Mouse (Mus musculus): ENCODE measurements around the gene Tuba1a. TPM values are rescaled to one million over a fixed set of nuclear protein-coding genes. Genes with fewer than 3 reads are reported as not detected.
"Not testable (repeated sequence)": the region's sequence is repeated elsewhere in the genome, so short reads cannot be mapped to it uniquely, and the experiment has no call there.

Gene Tuba1a
- total RNA-seq, 2 experiments from 2014 or later: 24.6 to 34.8 TPM

DNA sequence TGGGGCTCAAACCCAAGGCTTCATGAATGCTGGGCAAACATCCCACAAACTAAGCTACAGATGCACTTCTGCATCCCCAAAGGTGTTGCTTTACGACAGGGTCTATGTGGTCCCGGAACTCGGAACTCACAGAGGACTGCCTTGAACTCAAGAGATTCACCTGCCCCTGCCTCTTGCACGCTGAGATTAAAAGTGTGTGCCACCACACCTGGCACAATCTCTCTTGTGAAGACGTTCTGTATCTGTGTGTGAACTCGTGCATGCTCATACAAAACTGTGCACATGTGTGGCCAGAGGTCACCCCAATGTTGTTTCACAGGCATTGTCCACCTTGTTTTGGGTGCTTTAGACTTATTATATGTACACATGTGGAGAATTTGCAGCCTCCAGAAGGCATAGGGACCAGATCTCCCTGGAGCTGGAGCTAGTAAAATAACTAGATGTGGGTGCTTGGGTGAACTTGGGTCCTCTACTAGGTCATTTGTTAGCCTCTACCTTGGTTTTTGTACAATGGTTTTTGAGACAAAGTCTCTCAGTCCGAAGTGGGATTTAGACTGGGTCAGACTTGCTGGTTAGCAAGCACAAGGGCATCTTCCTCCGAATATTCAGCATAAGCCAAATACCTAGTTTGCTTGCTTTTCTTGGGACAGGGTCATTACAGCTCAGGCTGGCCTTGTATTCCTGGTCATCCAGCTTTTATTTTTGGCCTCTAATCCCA lies 23.3 kb downstream of the Tuba1a start:
- ATAC-seq (replicated peaks; ENCODE audit: poor library complexity, severe bottlenecking): no peak

DNA sequence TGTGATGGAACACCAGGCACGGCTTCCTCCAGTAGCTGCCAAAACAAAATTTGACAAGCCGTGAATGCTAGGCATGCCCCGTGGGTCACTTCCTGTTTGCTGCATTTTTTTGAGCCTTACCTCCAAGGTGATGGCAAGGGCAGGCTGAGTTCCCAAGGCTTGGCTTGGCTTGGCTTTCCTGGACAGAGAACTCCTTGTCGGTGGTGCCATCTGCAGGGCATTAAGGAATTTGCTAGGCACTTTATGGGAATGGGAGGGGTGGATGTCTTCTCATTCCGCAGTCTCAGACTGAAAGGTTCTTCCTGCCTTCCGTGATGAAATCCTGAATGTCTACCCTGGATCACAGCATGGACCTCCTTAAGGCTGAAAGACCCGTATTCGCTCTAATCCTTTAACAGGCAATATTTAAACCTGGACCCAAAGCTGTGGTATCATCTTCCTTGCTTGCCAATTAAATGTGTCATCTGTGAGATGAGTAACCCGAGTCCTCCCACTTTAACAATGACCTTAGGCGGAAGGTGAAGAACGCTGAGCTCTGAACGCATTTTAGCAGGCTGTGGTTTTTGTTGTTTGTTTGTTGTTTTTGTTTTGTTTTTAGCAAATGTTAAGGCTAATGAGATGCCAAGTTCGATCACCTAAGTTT lies 24.8 kb downstream of the Tuba1a start:
- ATAC-seq (replicated peaks; ENCODE audit: poor library complexity, severe bottlenecking): peak; percentile 89

DNA sequence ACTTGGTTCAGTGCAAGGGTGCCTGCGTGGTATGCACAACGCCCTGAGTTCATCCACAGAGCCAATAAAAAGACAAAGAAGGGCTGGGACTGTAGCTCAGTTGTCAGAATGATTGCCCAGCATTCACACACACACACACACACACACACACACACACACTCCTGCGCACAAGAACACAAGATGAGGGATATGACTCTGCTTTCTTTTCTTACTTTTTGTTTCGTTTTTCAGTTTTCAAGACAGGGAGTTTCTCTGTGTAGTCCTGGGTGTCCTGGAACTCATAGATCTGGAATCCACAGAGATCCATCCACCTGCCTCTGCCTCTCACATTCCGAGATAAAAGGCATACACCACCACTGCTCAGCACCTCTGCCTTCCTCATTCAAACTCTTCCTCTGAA lies 25.9 kb downstream of the Tuba1a start:
- ATAC-seq (replicated peaks; ENCODE audit: poor library complexity, severe bottlenecking): peak; percentile 6; the same call in 1 of the 2 replicates

DNA sequence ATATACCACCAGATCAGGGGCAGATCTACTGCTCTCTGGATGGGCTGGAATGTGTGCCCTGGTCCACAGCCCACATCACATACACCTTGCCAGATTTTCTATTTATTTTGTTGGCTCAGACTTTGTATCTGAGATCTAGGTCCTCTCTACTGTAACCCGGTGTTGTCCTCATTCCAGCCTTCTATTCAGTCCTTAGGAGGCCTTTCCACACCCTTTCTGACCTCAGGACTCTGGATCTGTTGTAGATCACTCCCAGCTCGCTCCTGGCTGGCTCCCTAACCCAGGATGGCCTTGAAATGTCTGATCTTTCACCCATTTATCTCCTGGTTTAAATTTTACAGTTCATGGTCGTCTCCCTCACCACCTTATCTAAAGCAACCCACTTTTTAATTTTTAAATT lies 28.8 kb downstream of the Tuba1a start:
- no peak for ATAC-seq (replicated peaks; ENCODE audit: poor library complexity, severe bottlenecking)

DNA sequence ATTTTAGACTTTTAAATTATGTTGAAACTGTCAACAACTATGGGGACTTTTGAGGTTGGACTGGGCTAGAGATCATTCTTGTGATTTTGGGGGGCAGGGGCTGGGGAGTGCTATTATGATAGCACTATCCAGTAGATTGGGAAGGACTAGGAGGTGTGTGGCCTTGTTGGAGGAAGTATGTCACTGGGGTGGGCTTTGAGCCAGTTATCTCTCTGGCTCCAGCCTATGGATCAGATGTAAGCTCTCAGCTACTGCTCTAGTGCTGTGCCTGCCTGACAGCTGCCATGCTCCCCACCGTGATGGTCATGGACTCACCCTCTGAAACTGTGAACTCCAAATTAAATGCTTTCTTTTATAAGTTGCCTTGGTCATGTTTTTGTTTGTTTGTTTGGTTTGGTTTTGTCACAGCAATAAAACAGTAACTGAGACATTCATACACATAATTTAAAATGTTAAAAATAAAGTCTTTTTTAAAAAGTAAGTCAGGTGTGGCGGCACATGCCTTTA lies 30.4 kb downstream of the Tuba1a start:
- ATAC-seq (replicated peaks; ENCODE audit: poor library complexity, severe bottlenecking): no peak

DNA sequence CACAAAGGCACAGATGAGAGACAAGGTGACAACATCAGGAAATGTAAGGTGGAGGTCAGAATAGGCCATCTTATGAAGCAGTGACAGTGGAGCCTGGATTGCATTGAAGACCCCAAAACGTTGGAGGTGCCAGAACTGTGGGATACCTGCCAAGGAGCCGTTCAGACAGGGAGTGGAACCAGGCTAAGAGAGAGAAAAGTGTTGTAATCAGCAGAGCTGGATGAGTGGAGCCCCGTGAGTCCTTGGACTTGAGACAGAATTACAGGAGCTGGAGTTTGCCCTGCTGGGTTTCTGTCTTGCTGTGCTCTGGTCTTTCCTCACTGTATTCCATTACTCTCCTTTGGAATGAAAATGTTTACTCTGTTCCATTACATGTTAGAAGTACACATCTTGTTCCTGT lies 30.9 kb downstream of the Tuba1a start:
- ATAC-seq (replicated peaks; ENCODE audit: poor library complexity, severe bottlenecking): no peak

DNA sequence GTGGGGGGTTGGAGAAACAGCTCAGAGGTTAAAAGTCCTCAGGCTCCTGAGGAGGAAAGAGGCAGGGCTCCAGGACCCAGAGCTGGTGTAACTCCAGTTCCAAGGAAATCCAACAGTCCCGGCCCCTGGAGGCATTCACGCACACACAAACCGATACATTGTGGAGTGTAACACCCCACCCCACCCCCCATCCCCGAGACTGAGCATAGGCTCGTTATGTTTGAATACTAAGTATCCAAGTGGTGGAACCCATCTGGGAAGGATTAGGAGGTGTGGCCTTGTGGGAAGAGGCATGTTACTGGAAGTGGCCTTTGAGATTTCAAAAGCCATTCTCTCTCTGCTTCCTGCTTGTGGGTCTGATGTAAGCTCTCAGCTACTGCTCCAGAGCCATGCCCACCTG lies 32.0 kb downstream of the Tuba1a start:
- ATAC-seq (replicated peaks; ENCODE audit: poor library complexity, severe bottlenecking): no peak

DNA sequence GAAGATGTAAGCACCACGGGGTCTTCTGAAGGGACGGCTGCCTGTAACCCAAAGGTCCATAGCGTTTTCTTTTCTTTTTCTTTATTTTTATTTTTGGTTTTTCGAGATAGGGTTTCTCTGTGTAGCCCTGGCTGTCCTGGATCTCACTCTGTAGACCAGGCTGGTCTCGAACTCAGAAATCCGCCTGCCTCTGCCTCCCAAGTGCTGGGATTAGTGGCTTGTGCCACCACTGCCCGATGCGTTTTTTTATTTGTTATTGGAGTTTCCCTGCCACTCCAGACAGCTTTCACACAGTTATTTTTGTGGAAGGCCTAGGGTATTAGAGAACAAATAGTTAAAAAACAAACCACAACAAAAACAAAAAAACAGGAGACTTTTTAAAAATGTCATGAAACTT lies 35.0 kb downstream of the Tuba1a start:
- not testable (repeated sequence) for ATAC-seq (replicated peaks; ENCODE audit: poor library complexity, severe bottlenecking)

DNA sequence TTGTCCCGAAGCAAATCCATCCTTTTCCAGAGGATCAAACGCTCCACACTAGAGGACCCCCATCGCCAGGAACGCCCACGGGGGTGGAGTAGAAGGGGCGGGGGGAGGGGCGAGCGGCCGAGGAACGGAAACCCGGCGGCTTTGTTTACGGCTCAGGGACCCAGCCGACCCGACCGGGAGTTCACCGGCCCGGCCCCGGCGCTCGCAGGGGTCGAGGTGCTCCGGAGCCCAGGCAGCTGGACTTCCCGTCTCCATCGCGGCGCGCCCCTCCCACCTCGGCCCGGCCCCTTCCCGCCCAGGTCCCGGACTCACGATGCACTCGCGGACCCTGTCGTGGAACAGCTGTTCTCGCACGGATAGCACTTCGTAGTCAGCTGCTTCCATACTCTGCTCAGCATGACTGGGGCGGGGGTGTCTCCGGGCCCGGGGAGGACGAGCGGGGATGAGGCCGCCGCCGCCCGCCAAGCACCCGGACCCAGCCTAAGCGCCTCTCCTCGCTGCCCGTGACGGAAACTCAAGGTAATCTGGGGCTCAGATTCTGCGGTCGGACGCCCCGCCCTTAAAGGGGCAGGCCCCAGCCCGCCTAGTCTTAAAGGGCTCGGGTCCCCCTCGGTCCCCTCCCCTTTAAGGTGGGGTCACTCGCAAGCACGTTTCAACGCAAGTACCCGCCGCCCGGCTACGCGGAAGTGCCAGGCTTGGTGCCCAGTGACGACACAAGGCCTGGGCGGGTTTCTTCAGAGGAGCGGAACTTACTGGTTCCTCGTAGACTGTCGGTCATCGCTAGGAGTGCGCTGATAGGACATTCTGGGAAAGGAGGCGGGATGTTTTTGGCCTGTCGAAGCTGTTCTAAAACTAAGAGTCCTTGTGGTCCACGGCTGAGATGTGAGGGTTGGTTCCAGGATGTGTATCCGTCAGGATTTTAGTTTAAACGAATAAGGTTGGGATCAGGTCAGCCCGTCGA lies 35.7 kb downstream of the Tuba1a start, which contains the start of gene Lmbr1l:
Gene Lmbr1l, minus strand, starts transcription at position 694 of the 961 bp plus-strand sequence.
- ATAC-seq (replicated peaks; ENCODE audit: poor library complexity, severe bottlenecking): peak; percentile 97

DNA sequence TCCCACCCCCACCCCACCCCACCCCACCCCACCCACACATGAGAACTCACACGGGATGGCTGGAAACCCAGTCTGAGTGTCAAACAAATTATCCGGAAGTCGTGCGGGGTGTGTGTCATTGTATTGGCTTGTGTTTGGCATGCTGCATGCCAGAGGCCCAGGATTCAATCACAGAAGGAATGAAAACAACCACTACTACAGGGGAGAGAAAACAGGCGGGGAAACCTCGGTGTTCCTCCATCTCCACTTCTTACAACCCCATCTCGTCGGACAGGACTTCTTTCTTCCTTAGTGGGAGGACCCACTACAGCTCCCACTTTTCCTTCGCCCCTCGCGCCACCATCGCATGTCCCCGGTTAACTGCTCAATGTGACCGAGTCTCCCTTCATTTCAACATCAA lies 36.4 kb downstream of the Tuba1a start:
- 0 out of 2 replicates have a peak, but pooled peaks have one; percentile 0 for ATAC-seq (replicated peaks; ENCODE audit: poor library complexity, severe bottlenecking)

DNA sequence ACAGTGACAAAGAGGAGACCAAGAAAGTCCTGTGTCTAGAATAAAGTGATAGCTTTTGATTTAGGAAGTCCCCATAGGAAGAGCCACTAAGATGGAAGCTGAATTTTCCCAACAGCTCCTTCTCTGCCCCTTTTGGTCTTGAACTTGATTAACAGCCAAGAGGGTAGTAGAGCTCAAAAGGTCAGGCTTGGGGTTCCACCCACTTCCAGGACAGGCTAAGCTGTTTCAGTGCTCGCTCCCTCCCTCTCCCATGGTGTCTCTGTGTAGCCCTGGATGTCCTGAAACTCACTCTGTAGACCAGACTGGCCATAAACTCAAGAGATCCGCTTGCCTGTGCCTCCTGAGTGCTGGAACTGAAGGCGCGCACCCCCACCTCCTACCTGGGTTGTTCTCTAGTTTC lies 37.5 kb downstream of the Tuba1a start:
- no peak for ATAC-seq (replicated peaks; ENCODE audit: poor library complexity, severe bottlenecking)

DNA sequence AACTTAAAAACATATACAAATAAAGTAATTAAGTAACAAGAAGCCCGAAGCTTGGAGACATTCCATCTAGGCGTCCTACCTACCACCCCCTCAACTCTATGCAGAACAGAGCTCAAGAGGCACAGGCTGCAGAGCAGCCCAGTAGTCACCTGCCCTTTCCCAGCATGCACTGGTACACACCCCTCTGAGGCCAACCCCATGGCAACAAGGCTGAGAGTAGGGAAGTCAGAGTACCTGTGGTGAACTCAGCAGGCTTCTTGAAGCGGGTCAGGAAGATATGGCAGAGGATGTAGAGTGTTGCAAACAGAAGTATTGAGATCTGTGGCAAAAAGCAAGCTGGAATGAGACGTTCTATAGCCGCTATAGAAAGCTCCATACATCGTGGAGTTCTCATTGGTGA lies 38.6 kb downstream of the Tuba1a start:
- ATAC-seq (replicated peaks; ENCODE audit: poor library complexity, severe bottlenecking): no peak

DNA sequence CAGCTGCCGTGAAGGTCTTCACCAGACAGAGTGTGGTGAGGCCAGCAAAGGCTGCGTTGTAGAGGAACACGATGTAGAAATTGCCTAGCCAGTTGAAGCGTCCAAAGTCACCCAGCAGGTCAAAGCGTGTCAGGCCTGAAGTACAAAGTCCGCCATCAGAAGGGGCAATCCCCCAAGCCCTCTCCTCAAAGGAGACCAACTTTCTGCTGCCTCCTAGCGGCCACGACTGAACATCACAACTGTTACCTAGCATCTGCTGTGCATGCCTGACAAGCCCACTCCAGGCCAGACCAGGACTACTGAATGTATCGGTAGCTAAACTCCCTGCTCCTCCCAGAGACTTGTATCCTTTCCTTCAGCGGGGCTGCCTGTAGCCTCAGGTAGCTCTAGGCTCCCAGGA lies 48.8 kb downstream of the Tuba1a start:
- peak; percentile 40 for ATAC-seq (replicated peaks; ENCODE audit: poor library complexity, severe bottlenecking)

DNA sequence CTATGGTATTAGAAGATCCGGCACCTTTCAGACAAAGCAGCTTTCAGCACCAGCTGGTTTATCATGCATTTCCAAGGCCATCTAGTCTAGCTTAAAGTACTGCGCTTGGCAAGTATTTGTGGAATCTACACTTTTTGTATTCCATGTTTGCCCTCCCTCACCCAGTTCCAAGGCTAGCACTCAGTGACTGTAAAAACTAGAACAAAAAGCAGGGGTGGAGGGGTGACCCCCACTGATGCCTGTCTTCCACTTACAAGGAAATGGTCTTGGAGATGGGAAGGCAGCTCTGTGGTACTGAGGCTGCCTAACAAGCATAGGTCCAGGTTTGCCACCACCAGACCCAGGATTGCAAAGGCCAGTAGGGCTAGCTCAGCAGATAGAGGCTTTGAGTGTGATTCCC lies 50.9 kb downstream of the Tuba1a start:
- no peak for ATAC-seq (replicated peaks; ENCODE audit: poor library complexity, severe bottlenecking)

DNA sequence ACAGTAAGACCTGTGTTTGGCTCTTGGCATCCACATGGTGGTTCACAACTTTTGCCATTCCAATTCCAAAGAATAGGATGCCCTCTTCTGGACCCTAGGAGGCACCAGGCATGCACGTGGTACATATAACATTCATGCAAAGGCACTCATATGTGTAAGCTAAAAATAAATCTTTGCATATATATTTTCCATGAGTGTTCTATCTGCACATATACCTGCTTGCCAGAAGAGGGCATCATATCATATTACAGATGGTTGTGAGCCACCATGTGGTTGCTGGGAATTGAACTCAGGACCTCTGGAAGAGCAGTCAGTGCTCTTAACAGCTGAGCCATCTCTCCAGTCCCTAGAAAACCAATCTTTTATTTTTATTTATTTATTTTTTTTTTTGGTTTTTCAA lies 52.0 kb downstream of the Tuba1a start:
- no peak for ATAC-seq (replicated peaks; ENCODE audit: poor library complexity, severe bottlenecking)

Other genes with a start within 250 kb of the Tuba1a start
- not detected in 2 replicates for gene Ccdc65, start 245.5 kb downstream of the Tuba1a start, total RNA-seq (2014; fragmentation: Nextera tagmentation)
- not detected in 2 replicates for gene Ccdc65, start 245.5 kb downstream of the Tuba1a start, total RNA-seq (2017)
- gene Fkbp11, start 225.5 kb downstream of the Tuba1a start, total RNA-seq (2014; fragmentation: Nextera tagmentation): 37.6 and 39.9 TPM in 2 replicates
- gene Fkbp11, start 225.5 kb downstream of the Tuba1a start, total RNA-seq (2017): 63.8 and 66.3 TPM in 2 replicates
- gene Arf3, start 190.5 kb downstream of the Tuba1a start, total RNA-seq (2014; fragmentation: Nextera tagmentation): 39.0 and 41.4 TPM in 2 replicates
- gene Arf3, start 190.5 kb downstream of the Tuba1a start, total RNA-seq (2017): 29.9 and 32.7 TPM in 2 replicates
- 0.47 TPM in 1 of 2 replicates, not detected in the other for gene Wnt10b, start 175.6 kb downstream of the Tuba1a start, total RNA-seq (2014; fragmentation: Nextera tagmentation)
- gene Wnt10b, start 175.6 kb downstream of the Tuba1a start, total RNA-seq (2017): 0.26 TPM in 1 of 2 replicates, not detected in the other
- gene Wnt1, start 163.8 kb downstream of the Tuba1a start, total RNA-seq (2014; fragmentation: Nextera tagmentation): not detected in 2 replicates
- gene Wnt1, start 163.8 kb downstream of the Tuba1a start, total RNA-seq (2017): not detected in 2 replicates
- gene Ddn, start 144.2 kb downstream of the Tuba1a start, total RNA-seq (2014; fragmentation: Nextera tagmentation): not detected in 2 replicates
- not detected in 2 replicates for gene Ddn, start 144.2 kb downstream of the Tuba1a start, total RNA-seq (2017)
- gene Prkag1, start 122.2 kb downstream of the Tuba1a start, total RNA-seq (2014; fragmentation: Nextera tagmentation): 34.2 and 63.8 TPM in 2 replicates
- gene Prkag1, start 122.2 kb downstream of the Tuba1a start, total RNA-seq (2017): 85.0 and 110 TPM in 2 replicates
- gene Kmt2d, start 82.5 kb downstream of the Tuba1a start, total RNA-seq (2014; fragmentation: Nextera tagmentation): 59.0 and 81.0 TPM in 2 replicates
- 15.8 and 24.9 TPM in 2 replicates for gene Kmt2d, start 82.5 kb downstream of the Tuba1a start, total RNA-seq (2017)
- 14.3 and 25.5 TPM in 2 replicates for gene Rhebl1, start 59.2 kb downstream of the Tuba1a start, total RNA-seq (2014; fragmentation: Nextera tagmentation)
- 4.3 and 7.3 TPM in 2 replicates for gene Rhebl1, start 59.2 kb downstream of the Tuba1a start, total RNA-seq (2017)
- not detected in 2 replicates for gene Dhh, start 55.2 kb downstream of the Tuba1a start, total RNA-seq (2014; fragmentation: Nextera tagmentation)
- gene Dhh, start 55.2 kb downstream of the Tuba1a start, total RNA-seq (2017): not detected in 2 replicates
- gene Lmbr1l, start 35.5 kb downstream of the Tuba1a start, total RNA-seq (2014; fragmentation: Nextera tagmentation): 3.5 and 8.5 TPM in 2 replicates
- 7.7 and 11.9 TPM in 2 replicates for gene Lmbr1l, start 35.5 kb downstream of the Tuba1a start, total RNA-seq (2017)
- 2,030 and 2,397 TPM in 2 replicates for gene Tuba1b, start 19.1 kb downstream of the Tuba1a start, total RNA-seq (2014; fragmentation: Nextera tagmentation)
- 964 and 1,039 TPM in 2 replicates for gene Tuba1b, start 19.1 kb downstream of the Tuba1a start, total RNA-seq (2017)
- not detected in 2 replicates for gene Gm49450, start 152 bp downstream of the Tuba1a start, total RNA-seq (2014; fragmentation: Nextera tagmentation)
- gene Gm49450, start 152 bp downstream of the Tuba1a start, total RNA-seq (2017): not detected in 2 replicates
- gene Tuba1c, start 76.2 kb upstream of the Tuba1a start, total RNA-seq (2014; fragmentation: Nextera tagmentation): 117 and 131 TPM in 2 replicates
- 109 and 120 TPM in 2 replicates for gene Tuba1c, start 76.2 kb upstream of the Tuba1a start, total RNA-seq (2017)
- not detected in 2 replicates for gene Prph, start 101.5 kb upstream of the Tuba1a start, total RNA-seq (2014; fragmentation: Nextera tagmentation)
- not detected in 2 replicates for gene Prph, start 101.5 kb upstream of the Tuba1a start, total RNA-seq (2017)
- 11.0 and 44.6 TPM in 2 replicates for gene Troap, start 120.9 kb upstream of the Tuba1a start, total RNA-seq (2014; fragmentation: Nextera tagmentation)
- gene Troap, start 120.9 kb upstream of the Tuba1a start, total RNA-seq (2017): 21.5 and 24.9 TPM in 2 replicates
- gene C1ql4, start 134.1 kb upstream of the Tuba1a start, total RNA-seq (2014; fragmentation: Nextera tagmentation): not detected in 2 replicates
- gene C1ql4, start 134.1 kb upstream of the Tuba1a start, total RNA-seq (2017): not detected in 2 replicates
- gene Dnajc22, start 139.5 kb upstream of the Tuba1a start, total RNA-seq (2014; fragmentation: Nextera tagmentation): not detected in 2 replicates
- gene Dnajc22, start 139.5 kb upstream of the Tuba1a start, total RNA-seq (2017): not detected in 2 replicates
- gene Spats2, start 172.2 kb upstream of the Tuba1a start, total RNA-seq (2014; fragmentation: Nextera tagmentation): 0.85 TPM in 1 of 2 replicates, not detected in the other
- gene Spats2, start 172.2 kb upstream of the Tuba1a start, total RNA-seq (2017): 0.46 and 1.0 TPM in 2 replicates